Mouse (Mus musculus): Measurements from ENCODE around the gene Actn3. TPM values are rescaled to one million over a fixed set of nuclear protein-coding genes. Genes with fewer than 3 reads are reported as not detected.

Gene Actn3
- 3.1 and 3.2 TPM in 2 replicates for polyA plus RNA-seq (2015; fragmentation: Nextera tagmentation; extraction: Ambion mirVana)

- Histone ChIP-seq H3K36me3 (0 out of 2 replicates have a peak, but pooled peaks cover 4% of the 10 kb centered on the region), H3K27ac (replicated peaks) (peak within 1 kb of the TSS; percentile 80), H3K4me3 (peak within 1 kb of the TSS; percentile 91), H3K27me3 (peaks cover 6% of the 10 kb centered on the region; the same call in 1 of the 2 replicates), H3K4me2 (peak within 1 kb of the TSS; percentile 84), H3K4me1 (replicated peaks) (peaks cover 24% of the 10 kb centered on the region), H3K9me3 (no peaks in the 10 kb centered on the region), H3K9ac (peak within 1 kb of the TSS; percentile 93)
- no peak; the same call in 1 of the 2 replicates for ATAC-seq (ENCODE audit: low read depth)
- 5% methylated on average over 17 of the region's 17 CpGs for WGBS
These were observed at the start of gene Actn3 for GRCm38 (mm10) chr19:4877785-4878184. Gene Actn3 (minus strand): TSS chr19:4877909.

GRCm38 (mm10) chr19:4925121-4925860 lies 47.6 kb upstream of the Actn3 start:
- Histone ChIP-seq H3K4me1 (replicated peaks) (peaks cover 32% of the 10 kb centered on the region), H3K36me3 (peaks cover 58% of the 10 kb centered on the region), H3K4me3 (no peak overlapping the region), H3K27me3 (no peaks in the 10 kb centered on the region), H3K9ac (no peak overlapping the region), H3K4me2 (no peak overlapping the region), H3K9me3 (no peaks in the 10 kb centered on the region), H3K27ac (replicated peaks) (no peak overlapping the region)
- WGBS, result 97% methylated on average over 11 of the region's 11 CpGs
- ATAC-seq (ENCODE audit: low read depth), result no peak

GRCm38 (mm10) chr19:4919652-4920051 lies 41.9 kb upstream of the Actn3 start:
- whole genome bisulfite sequencing, result 89% methylated on average over 6 of the region's 6 CpGs
- no peak overlapping the region for H3K4me3 ChIP-seq

GRCm38 (mm10) chr19:4916827-4917226 lies 39.1 kb upstream of the Actn3 start:
- ATAC-seq (ENCODE audit: low read depth), result no peak
- H3K4me1 ChIP-seq (replicated peaks), result no peaks in the 10 kb centered on the region
- H3K27ac ChIP-seq (replicated peaks), result no peak overlapping the region
- H3K4me3 ChIP-seq, result no peak overlapping the region
- H3K4me2 ChIP-seq, result no peak overlapping the region
- H3K27me3 ChIP-seq, result no peaks in the 10 kb centered on the region
- H3K9ac ChIP-seq, result no peak overlapping the region
- peaks cover 98% of the 10 kb centered on the region for H3K36me3 ChIP-seq
- 87% methylated on average over 10 of the region's 10 CpGs for WGBS
- no peaks in the 10 kb centered on the region for H3K9me3 ChIP-seq

More at GRCm38 (mm10) chr19:4919652-4920051, 41.9 kb upstream of the Actn3 start:
- peaks cover 97% of the 10 kb centered on the region for H3K36me3 ChIP-seq
- H3K4me1 ChIP-seq (replicated peaks), result no peaks in the 10 kb centered on the region
- H3K4me2 ChIP-seq, result no peak overlapping the region
- H3K9ac ChIP-seq, result no peak overlapping the region
- no peak for ATAC-seq (ENCODE audit: low read depth)
- H3K9me3 ChIP-seq, result no peaks in the 10 kb centered on the region
- H3K27me3 ChIP-seq, result no peaks in the 10 kb centered on the region
- no peak overlapping the region for H3K27ac ChIP-seq (replicated peaks)

DNA sequence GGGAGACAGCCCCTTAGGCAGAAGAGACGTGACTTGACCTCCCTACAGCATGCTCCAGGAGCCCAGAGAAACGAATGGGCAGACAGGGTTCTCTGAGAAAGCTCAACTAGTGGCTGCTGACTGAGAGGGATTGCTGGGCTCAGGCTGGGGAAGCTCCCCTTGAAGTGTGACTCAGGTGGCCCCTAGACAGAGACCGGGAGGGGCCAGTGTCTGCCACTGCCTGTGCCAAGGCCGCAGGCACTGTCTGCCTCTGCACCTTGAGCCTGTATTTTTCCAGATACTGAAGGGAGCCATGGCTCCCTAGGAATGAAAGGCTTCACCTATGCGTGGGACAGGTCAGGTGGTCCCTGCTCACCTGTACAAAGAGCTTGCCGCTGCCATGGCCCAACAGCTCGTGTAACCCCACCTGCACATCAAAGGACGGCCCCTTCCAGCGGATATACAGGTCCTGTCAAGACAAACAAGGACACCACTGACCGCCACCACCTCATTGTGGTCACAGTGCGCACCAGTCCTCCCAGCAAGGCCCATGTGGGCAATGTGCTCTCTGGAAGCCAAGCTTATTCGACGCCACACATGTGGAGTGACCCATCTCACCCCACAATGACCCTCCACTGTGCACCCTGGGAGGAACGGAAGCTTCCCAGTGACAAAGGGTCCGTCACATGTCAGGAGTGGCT lies 38.4 kb upstream of the Actn3 start:
- no peak for ATAC-seq (ENCODE audit: low read depth)
- Histone ChIP-seq H3K27me3 (no peaks in the 10 kb centered on the region), H3K4me1 (replicated peaks) (no peaks in the 10 kb centered on the region), H3K4me2 (no peak overlapping the region), H3K4me3 (no peak overlapping the region), H3K9me3 (no peaks in the 10 kb centered on the region), H3K9ac (no peak overlapping the region), H3K27ac (replicated peaks) (no peak overlapping the region), H3K36me3 (peaks cover 98% of the 10 kb centered on the region)
- WGBS, result 94% methylated on average over 15 of the region's 15 CpGs

- WGBS, result 92% methylated on average over 7 of the region's 7 CpGs
- peaks cover 16% of the 10 kb centered on the region for H3K4me1 ChIP-seq (replicated peaks)
- no peaks in the 10 kb centered on the region for H3K27me3 ChIP-seq
- H3K9me3 ChIP-seq, result no peaks in the 10 kb centered on the region
- no peak overlapping the region for H3K4me2 ChIP-seq
- no peak overlapping the region for H3K4me3 ChIP-seq
- H3K36me3 ChIP-seq, result peaks cover 71% of the 10 kb centered on the region
- H3K9ac ChIP-seq, result no peak overlapping the region
- no peak for ATAC-seq (ENCODE audit: low read depth)
- H3K27ac ChIP-seq (replicated peaks), result no peak overlapping the region
These were observed 31.7 kb upstream of the Actn3 start for GRCm38 (mm10) chr19:4909376-4909775.

- no peak for ATAC-seq (ENCODE audit: low read depth)
- peaks cover 67% of the 10 kb centered on the region for H3K36me3 ChIP-seq
These were observed 30.4 kb upstream of the Actn3 start for GRCm38 (mm10) chr19:4908107-4908506.

DNA sequence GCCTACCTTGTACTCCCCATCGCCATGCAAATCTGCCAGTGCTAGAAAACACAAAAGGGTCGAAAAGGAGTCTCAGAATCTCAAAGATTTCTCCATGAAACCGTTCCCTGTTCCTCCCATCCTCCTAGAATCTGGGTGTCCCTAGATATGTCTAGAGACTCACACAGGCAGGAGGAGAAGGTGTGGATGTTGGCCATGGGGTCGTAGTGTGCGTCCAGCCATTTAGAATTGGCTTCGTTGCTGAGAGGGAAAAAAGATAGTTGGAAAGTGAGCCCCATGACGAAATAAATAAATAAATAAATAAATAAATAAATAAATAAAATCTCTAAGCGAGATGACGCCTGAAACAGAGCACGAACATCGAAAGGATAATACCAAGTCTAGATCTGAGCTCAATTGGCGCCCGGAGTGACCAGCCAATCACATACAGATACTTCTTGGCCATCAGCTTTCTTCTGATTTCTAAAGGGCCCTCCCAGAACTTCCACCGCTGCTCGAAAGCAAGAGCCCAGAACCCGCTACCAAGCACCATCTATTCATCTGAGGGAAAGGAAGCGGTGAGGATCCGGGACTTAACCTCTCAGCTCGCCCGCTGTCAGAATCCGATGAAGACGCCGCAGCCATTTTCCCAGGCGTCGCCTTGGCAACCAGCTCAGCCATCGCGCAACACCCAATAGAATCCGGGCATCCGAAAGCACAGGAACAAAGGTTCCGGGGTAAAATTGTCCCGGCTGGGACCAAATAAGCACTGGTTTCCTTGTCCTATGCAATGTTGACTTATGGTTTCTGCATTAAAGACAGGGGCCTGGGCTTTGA lies 28.5 kb upstream of the Actn3 start, which contains the start of gene Bbs1:
Bbs1 (minus strand) TSS at position 650 of the 816 bp plus-strand sequence.
- peak within 1 kb of the TSS; percentile 76 for H3K4me2 ChIP-seq
- no peaks in the 10 kb centered on the region for H3K27me3 ChIP-seq
- peak; percentile 77 for ATAC-seq (ENCODE audit: low read depth)
- peaks cover 61% of the 10 kb centered on the region for H3K36me3 ChIP-seq
- peak within 1 kb of the TSS; percentile 83 for H3K27ac ChIP-seq (replicated peaks)
- peak within 1 kb of the TSS; percentile 80 for H3K9ac ChIP-seq
- 8% methylated on average over 31 of the region's 31 CpGs for WGBS
- H3K4me3 ChIP-seq, result peak within 1 kb of the TSS; percentile 73
- no peaks in the 10 kb centered on the region for H3K9me3 ChIP-seq
- peaks cover 16% of the 10 kb centered on the region for H3K4me1 ChIP-seq (replicated peaks)

More at GRCm38 (mm10) chr19:4908107-4908506, 30.4 kb upstream of the Actn3 start:
- H3K9ac ChIP-seq, result no peak overlapping the region
- no peaks in the 10 kb centered on the region for H3K9me3 ChIP-seq
- H3K4me1 ChIP-seq (replicated peaks), result peaks cover 16% of the 10 kb centered on the region
- H3K4me3 ChIP-seq, result no peak overlapping the region
- H3K4me2 ChIP-seq, result no peak overlapping the region
- H3K27ac ChIP-seq (replicated peaks), result no peak overlapping the region
- no peaks in the 10 kb centered on the region for H3K27me3 ChIP-seq
- WGBS, result 85% methylated on average over 4 of the region's 4 CpGs

DNA sequence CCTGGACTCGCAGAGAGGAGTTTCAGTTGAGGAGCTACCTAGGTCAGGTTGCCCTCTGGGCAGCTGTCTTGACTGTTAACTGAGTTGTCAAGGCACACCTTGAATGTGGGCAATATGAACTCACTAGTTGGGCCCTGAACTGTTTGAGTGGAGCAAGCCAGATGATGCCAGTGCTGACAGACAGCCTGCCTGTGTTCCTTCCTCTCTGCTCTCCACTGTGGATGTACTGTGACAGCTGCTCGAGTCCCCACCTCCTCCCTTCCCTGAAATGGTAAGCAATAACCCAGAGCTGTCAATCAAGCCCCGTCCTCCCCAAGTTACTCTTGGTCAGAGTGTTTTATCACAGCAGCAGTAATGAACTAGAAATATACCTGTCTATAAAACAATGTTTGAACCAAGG lies 22.2 kb upstream of the Actn3 start:
- Histone ChIP-seq H3K27ac (replicated peaks) (no peak overlapping the region), H3K4me2 (no peak overlapping the region), H3K27me3 (no peaks in the 10 kb centered on the region), H3K9me3 (no peaks in the 10 kb centered on the region), H3K4me3 (no peak overlapping the region), H3K4me1 (replicated peaks) (0 out of 2 replicates have a peak, but pooled peaks cover under 1% of the 10 kb centered on the region), H3K36me3 (peaks cover 71% of the 10 kb centered on the region), H3K9ac (no peak overlapping the region)
- WGBS, result 83% methylated on average over 3 of the region's 3 CpGs
- ATAC-seq (ENCODE audit: low read depth), result no peak

GRCm38 (mm10) chr19:4898972-4899371 lies 21.3 kb upstream of the Actn3 start:
- Histone ChIP-seq H3K4me3 (no peak overlapping the region), H3K27me3 (no peaks in the 10 kb centered on the region), H3K9me3 (no peaks in the 10 kb centered on the region), H3K9ac (no peak overlapping the region), H3K4me1 (replicated peaks) (no peaks in the 10 kb centered on the region), H3K4me2 (no peak overlapping the region), H3K27ac (replicated peaks) (no peak overlapping the region), H3K36me3 (peaks cover 80% of the 10 kb centered on the region)
- 77% methylated on average over 9 of the region's 9 CpGs for WGBS
- no peak for ATAC-seq (ENCODE audit: low read depth)

GRCm38 (mm10) chr19:4896780-4897520 lies 19.2 kb upstream of the Actn3 start:
- 51% methylated on average over 21 of the region's 21 CpGs for WGBS
- H3K9me3 ChIP-seq, result no peaks in the 10 kb centered on the region
- H3K9ac ChIP-seq, result no peak overlapping the region

More at GRCm38 (mm10) chr19:4896780-4897520, 19.2 kb upstream of the Actn3 start:
- no peak for ATAC-seq (ENCODE audit: low read depth)
- Histone ChIP-seq H3K27me3 (no peaks in the 10 kb centered on the region), H3K36me3 (peaks cover 80% of the 10 kb centered on the region), H3K4me3 (no peak overlapping the region), H3K27ac (replicated peaks) (no peak overlapping the region), H3K4me1 (replicated peaks) (no peaks in the 10 kb centered on the region), H3K4me2 (no peak overlapping the region)
